ENCODE assay signal across 27 mouse cellular contexts in genomic region chr5:30604769-30605188, GRCm38 (mm10). TPM values are rescaled to one million over a fixed set of nuclear protein-coding genes. Genes with fewer than 3 reads are reported as not detected.
A peak's percentile ranks its signal among the peaks of the same experiment; 100 is the strongest.
DNase-seq lines count a peak whose midpoint lies in the region; ATAC-seq and TF ChIP-seq lines count a peak whose summit lies in the region.
"Had no signal": no experiment of that assay in that cellular context is flagged by ENCODE, and none has a peak within 500 bp of the region (broad histone marks: within the 10 kb centered on the region; RNA-seq: fewer than 3 reads in every experiment).

No protein-coding gene starts in this region.

- TF ChIP-seq CTCF in heart, postnatal 0 days (IDR thresholded peaks at IDR 0.05; ENCODE audit: low read depth) = no peak

- ATAC-seq in heart, postnatal 0 days (ENCODE audit: insufficient read depth, low read depth) = peak; percentile 81
- ATAC-seq in hindbrain, embryonic 11.5 days (ENCODE audit: low FRiP score) = no peak
- ATAC-seq: forebrain, embryonic 16.5 days; lung, postnatal 0 days; midbrain, embryonic 16.5 days had no signal

- WGBS in heart, embryonic 10.5 days = 53% methylated on average over 8 of the region's 8 CpGs
- WGBS in heart, postnatal 0 days = 29% methylated on average over 8 of the region's 8 CpGs
- WGBS in hindbrain, embryonic 11.5 days = 88% methylated on average over 8 of the region's 8 CpGs

- no peak overlapping the region for H3K9ac ChIP-seq in heart, postnatal 0 days (replicated peaks; ENCODE audit: low read depth, low read length)
- no peak overlapping the region for H3K9ac ChIP-seq in hindbrain, embryonic 11.5 days (ENCODE audit: low read depth, low read length)
- H3K9ac ChIP-seq: embryonic facial prominence, embryonic 13.5 days; hindbrain, embryonic 14.5 days had no signal

- no peak overlapping the region for H3K4me2 ChIP-seq in heart, postnatal 0 days (ENCODE audit: low read depth, low read length)
- H3K4me2 ChIP-seq in hindbrain, embryonic 11.5 days (replicated peaks; ENCODE audit: low read depth, low read length) = no peak overlapping the region
- H3K4me2 ChIP-seq: embryonic facial prominence, embryonic 13.5 days; hindbrain, embryonic 14.5 days had no signal

- DNase-seq in cerebellum, adult 11-12 months = peak; percentile 43
- no peak for DNase-seq in cerebellum, adult 8-10 months
- peak; percentile 79 for DNase-seq in adrenal gland, postnatal 14 days
- no peak for DNase-seq in heart, embryonic 10.5 days (ENCODE audit: low spot score)
- DNase-seq in heart, postnatal 0 days (ENCODE audit: low spot score) = peak; percentile 76
- DNase-seq in ovary, postnatal 14 days (ENCODE audit: low spot score) = no peak
- DNase-seq in right cerebral cortex, postnatal 4 days = no peak
- no peak for DNase-seq in hindbrain, embryonic 11.5 days (ENCODE audit: low spot score)
- DNase-seq: kidney, adult 8-10 months; kidney, postnatal 14 days; layer of hippocampus, postnatal 36 days; liver; thymus, postnatal 14 days had no signal

- peaks cover 59% of the 10 kb centered on the region for H3K4me1 ChIP-seq in heart, embryonic 10.5 days
- H3K4me1 ChIP-seq in heart, postnatal 0 days (ENCODE audit: control insufficient read depth, insufficient read depth) = peaks cover 53% of the 10 kb centered on the region
- no peaks in the 10 kb centered on the region for H3K4me1 ChIP-seq in hindbrain, embryonic 11.5 days (replicated peaks; ENCODE audit: control insufficient read depth, insufficient read depth, low read length)
- H3K4me1 ChIP-seq: embryonic facial prominence, embryonic 13.5 days; megakaryocyte, embryonic 14.5 days had no signal

- no peak overlapping the region for H3K4me3 ChIP-seq in heart, embryonic 10.5 days
- H3K4me3 ChIP-seq in heart, postnatal 0 days (ENCODE audit: low read depth, low read length) = no peak overlapping the region
- H3K4me3 ChIP-seq in hindbrain, embryonic 11.5 days (ENCODE audit: low read depth, low read length) = no peak overlapping the region
- H3K4me3 ChIP-seq: embryonic facial prominence, embryonic 13.5 days; layer of hippocampus, adult 2 months; megakaryocyte, embryonic 14.5 days had no signal

- TF ChIP-seq EP300 in heart, postnatal 0 days (IDR thresholded peaks at IDR 0.05; ENCODE audit: low read depth) = peak; percentile 78; the same call in 1 of the 2 replicates

- H3K9me3 ChIP-seq in heart, embryonic 10.5 days = no peaks in the 10 kb centered on the region
- H3K9me3 ChIP-seq in heart, postnatal 0 days (replicated peaks; ENCODE audit: control insufficient read depth, low read length) = no peaks in the 10 kb centered on the region
- no peaks in the 10 kb centered on the region for H3K9me3 ChIP-seq in hindbrain, embryonic 11.5 days (ENCODE audit: control insufficient read depth, low read length)
- H3K9me3 ChIP-seq: embryonic facial prominence, embryonic 13.5 days; megakaryocyte, embryonic 14.5 days had no signal

- H3K36me3 ChIP-seq in heart, embryonic 10.5 days = peaks cover 4% of the 10 kb centered on the region
- no peaks in the 10 kb centered on the region for H3K36me3 ChIP-seq in heart, postnatal 0 days (replicated peaks; ENCODE audit: control insufficient read depth, insufficient read depth, low read length)
- no peaks in the 10 kb centered on the region for H3K36me3 ChIP-seq in hindbrain, embryonic 11.5 days (ENCODE audit: control insufficient read depth, insufficient read depth, low read length)
- H3K36me3 ChIP-seq: embryonic facial prominence, embryonic 13.5 days had no signal

- no peaks in the 10 kb centered on the region for H3K27me3 ChIP-seq in heart, embryonic 10.5 days (ENCODE audit: insufficient read depth, poor library complexity, severe bottlenecking)
- H3K27me3 ChIP-seq in heart, postnatal 0 days (ENCODE audit: control insufficient read depth, insufficient read depth, low read length) = no peaks in the 10 kb centered on the region
- H3K27me3 ChIP-seq in hindbrain, embryonic 11.5 days (ENCODE audit: control insufficient read depth, insufficient read depth, low read length) = no peaks in the 10 kb centered on the region

- peak overlapping the region; percentile 80 for H3K27ac ChIP-seq in heart, embryonic 10.5 days
- H3K27ac ChIP-seq in heart, postnatal 0 days (ENCODE audit: low read depth) = peak overlapping the region; percentile 92
- H3K27ac ChIP-seq in hindbrain, embryonic 11.5 days (ENCODE audit: low read depth, low read length) = no peak overlapping the region
- H3K27ac ChIP-seq: embryonic facial prominence, embryonic 13.5 days; hindbrain, embryonic 14.5 days; layer of hippocampus, adult 2 months had no signal

RNA-seq across cellular contexts. Expression of gene Kcnk3, which starts 16.8 kb away (rescaled TPM):
- 678 and 701 TPM in 2 replicates for total RNA-seq in adrenal gland, postnatal 14 days (2021)
- polyA plus RNA-seq in heart, embryonic 10.5 days (2016; fragmentation: Nextera tagmentation; extraction: Ambion mirVana) = 17.0 and 34.2 TPM in 2 replicates
- total RNA-seq in heart, postnatal 0 days (2014; rRNA removed; ENCODE audit: low replicate concordance) = 55.5 and 70.0 TPM in 2 replicates
- polyA plus RNA-seq in heart, postnatal 0 days (2015; fragmentation: Nextera tagmentation; extraction: Ambion mirVana) = 36.4 and 45.3 TPM in 2 replicates
- polyA plus RNA-seq in hindbrain, embryonic 11.5 days (2014; fragmentation: Nextera tagmentation; extraction: Ambion mirVana) = 0.65 and 0.66 TPM in 2 replicates
- total RNA-seq: CH12.LX, MEL had no signal

RNA-seq across cellular contexts. Expression of gene Slc35f6, which starts 43.0 kb away (rescaled TPM):
- 33.9 and 38.9 TPM in 2 replicates for total RNA-seq in adrenal gland, postnatal 14 days (2021)
- 25.5 and 28.4 TPM in 2 replicates for polyA plus RNA-seq in heart, embryonic 10.5 days (2016; fragmentation: Nextera tagmentation; extraction: Ambion mirVana)
- 61.3 and 86.8 TPM in 2 replicates for total RNA-seq in heart, postnatal 0 days (2014; rRNA removed; ENCODE audit: low replicate concordance)
- polyA plus RNA-seq in heart, postnatal 0 days (2015; fragmentation: Nextera tagmentation; extraction: Ambion mirVana) = 30.5 and 31.7 TPM in 2 replicates
- polyA plus RNA-seq in hindbrain, embryonic 11.5 days (2014; fragmentation: Nextera tagmentation; extraction: Ambion mirVana) = 25.2 and 28.8 TPM in 2 replicates

RNA-seq across cellular contexts. Expression of gene Cib4, which starts 59.1 kb away (rescaled TPM):
- total RNA-seq in adrenal gland, postnatal 14 days (2021) = 1.0 and 1.4 TPM in 2 replicates
- not detected in 2 replicates for polyA plus RNA-seq in heart, embryonic 10.5 days (2016; fragmentation: Nextera tagmentation; extraction: Ambion mirVana)
- not detected in 2 replicates for total RNA-seq in heart, postnatal 0 days (2014; rRNA removed; ENCODE audit: low replicate concordance)
- not detected in 2 replicates for polyA plus RNA-seq in heart, postnatal 0 days (2015; fragmentation: Nextera tagmentation; extraction: Ambion mirVana)
- not detected in 2 replicates for polyA plus RNA-seq in hindbrain, embryonic 11.5 days (2014; fragmentation: Nextera tagmentation; extraction: Ambion mirVana)
- total RNA-seq: CH12.LX; gastrocnemius, postnatal 4 days; layer of hippocampus, adult 2 months; layer of hippocampus, postnatal 36 days; left cerebral cortex, postnatal 36 days; MEL had no signal
- polyA plus RNA-seq: embryonic facial prominence, embryonic 13.5 days; forebrain, embryonic 16.5 days; hindbrain, embryonic 14.5 days; intestine, embryonic 14.5 days; liver, embryonic 16.5 days; midbrain, embryonic 16.5 days; small intestine, adult 2 months had no signal

Comparison
In these comparisons a context has a peak if more than half of its experiments do, and no peak if none do; other contexts are left out.
1. DNase-seq: peak in cerebellum, adult 11-12 months (single experiment), adrenal gland, postnatal 14 days (single experiment) and heart, postnatal 0 days (single experiment); none in cerebellum, adult 8-10 months (single experiment), heart, embryonic 10.5 days (single experiment), ovary, postnatal 14 days (single experiment), right cerebral cortex, postnatal 4 days (single experiment) and hindbrain, embryonic 11.5 days (single experiment).
2. RNA of gene Kcnk3, which starts 16.8 kb away (polyA plus RNA-seq): 36.4 to 45.3 TPM in heart, postnatal 0 days and 17.0 to 34.2 TPM in heart, embryonic 10.5 days; 0.65 to 0.66 TPM in hindbrain, embryonic 11.5 days; every median in the first group is over 10 times any median in the second.